Mouse (Mus musculus) small intestine, adult 2 months (tissue): ENCODE results near the gene Ccser1.

Experiments used
- CTCF ChIP-seq: fragments of 200-500 bp; IDR thresholded peaks from 2 replicates; pipeline ENCODE4 v1.5.1; 2012; ENCODE audit warnings: low read depth, mild to moderate bottlenecking, control low read depth, inconsistent platforms, low read length, moderate library complexity, mixed read lengths; ENCODE audit not compliant: insufficient replicate concordance, insufficient read length; ENCODE audit errors: extremely low read depth
- POLR2A ChIP-seq: fragments of 200-500 bp; IDR thresholded peaks from 2 replicates; pipeline ENCODE4 v1.6.1; 2012; ENCODE audit warnings: low read depth, mild to moderate bottlenecking, control low read depth, inconsistent platforms, low read length, moderate library complexity

GRCm38 (mm10) chr6:61729065-61729464 is 548.9 kb downstream of the Ccser1 start:
- TF ChIP-seq CTCF (no peak), POLR2A (no peak)
